Mouse (Mus musculus): Measurements from ENCODE around the gene Zic2. TPM values are rescaled to one million over a fixed set of nuclear protein-coding genes. Genes with fewer than 3 reads are reported as not detected.

Zic2 gene
- total RNA-seq, 2 experiments from 2014 or later = 17.4 to 18.3 TPM

GRCm38 (mm10) chr14:122463080-122463691 lies 12.0 kb upstream of the Zic2 start:
- no peak for DNase-seq (ENCODE audit: extremely low spot score in 1 of 2, low spot score in 2 of 2)
- no peak for TF ChIP-seq CTCF (IDR thresholded peaks at IDR 0.05)
- intact Hi-C loops (cut with DNase I) = loop anchor here (10.0 kb wide), 1 partner anchor 358 kb away; the partner anchor contains the start of gene Tm9sf2
- peak overlapping the region; percentile 50 for H3K4me3 ChIP-seq
- peak overlapping the region; percentile 70 for H3K27ac ChIP-seq

GRCm38 (mm10) chr14:122463734-122464341 lies 11.4 kb upstream of the Zic2 start:
- intact Hi-C loops (cut with DNase I) = loop anchor here (10.0 kb wide), 1 partner anchor 359 kb away; the partner anchor contains the start of gene Tm9sf2
- Histone ChIP-seq H3K27ac (peak overlapping the region; percentile 70), H3K4me3 (peak overlapping the region; percentile 50)
- peak in 1 of 2 experiments; percentile 41 for DNase-seq (ENCODE audit: extremely low spot score in 1 of 2, low spot score in 2 of 2)

- DNase-seq (ENCODE audit: extremely low spot score in 1 of 2, low spot score in 2 of 2) = no peak
- peak overlapping the region; percentile 51 for H3K4me3 ChIP-seq
- peak overlapping the region; percentile 81 for H3K27ac ChIP-seq
- intact Hi-C loops (cut with DNase I) = loop anchor here (10.0 kb wide), 1 partner anchor 360 kb away; the partner anchor contains the start of gene Tm9sf2
- TF ChIP-seq CTCF (IDR thresholded peaks at IDR 0.05) = no peak
Measured at GRCm38 (mm10) chr14:122464351-122464762, 10.9 kb upstream of the Zic2 start.

- peak within 1 kb of the TSS; percentile 51 for H3K4me3 ChIP-seq
- H3K27ac ChIP-seq = peak within 1 kb of the TSS; percentile 81
- DNase-seq (ENCODE audit: extremely low spot score in 1 of 2, low spot score in 2 of 2) = no peak
Measured at GRCm38 (mm10) chr14:122464763-122465741, 10.2 kb upstream of the Zic2 start, which contains the start of gene Zic5. TSS of gene Zic5 (minus strand) at chr14:122465677.

GRCm38 (mm10) chr14:122465931-122466490 lies 9.2 kb upstream of the Zic2 start:
- H3K4me3 ChIP-seq = no peak overlapping the region
- intact Hi-C loops (cut with DNase I) = loop anchor here (10.0 kb wide), 1 partner anchor 361 kb away; the partner anchor contains the start of gene Tm9sf2
- H3K27ac ChIP-seq = no peak overlapping the region
- TF ChIP-seq CTCF (IDR thresholded peaks at IDR 0.05) = no peak
- no peak for DNase-seq (ENCODE audit: extremely low spot score in 1 of 2, low spot score in 2 of 2)

More at GRCm38 (mm10) chr14:122464763-122465741, 10.2 kb upstream of the Zic2 start, which contains the start of gene Zic5:
- no peak for TF ChIP-seq CTCF (IDR thresholded peaks at IDR 0.05)
- intact Hi-C loops (cut with DNase I) = loop anchor here (10.0 kb wide), 1 partner anchor 360 kb away; the partner anchor contains the start of gene Tm9sf2

- Histone ChIP-seq H3K4me3 (no peak overlapping the region), H3K27ac (no peak overlapping the region)
- TF ChIP-seq CTCF (IDR thresholded peaks at IDR 0.05) = no peak
- intact Hi-C loops (cut with DNase I) = loop anchor here (10.0 kb wide), 1 partner anchor 362 kb away; the partner anchor contains the start of gene Tm9sf2
- DNase-seq (ENCODE audit: extremely low spot score in 1 of 2, low spot score in 2 of 2) = no peak
Measured at GRCm38 (mm10) chr14:122466756-122467362, 8.4 kb upstream of the Zic2 start.

GRCm38 (mm10) chr14:122467926-122468841 lies 7.1 kb upstream of the Zic2 start:
- intact Hi-C loops (cut with DNase I) = loop anchor here (10.0 kb wide), 1 partner anchor 363 kb away; the partner anchor contains the start of gene Tm9sf2
- TF ChIP-seq CTCF (IDR thresholded peaks at IDR 0.05) = no peak
- no peak for DNase-seq (ENCODE audit: extremely low spot score in 1 of 2, low spot score in 2 of 2)
- Histone ChIP-seq H3K4me3 (no peak overlapping the region), H3K27ac (no peak overlapping the region)

GRCm38 (mm10) chr14:122468971-122469755 lies 6.1 kb upstream of the Zic2 start:
- no peak overlapping the region for H3K27ac ChIP-seq
- intact Hi-C loops (cut with DNase I) = loop anchor here (10.0 kb wide), 1 partner anchor 364 kb away; the partner anchor contains the start of gene Tm9sf2
- no peak for TF ChIP-seq CTCF (IDR thresholded peaks at IDR 0.05)
- H3K4me3 ChIP-seq = no peak overlapping the region
- DNase-seq (ENCODE audit: extremely low spot score in 1 of 2, low spot score in 2 of 2) = no peak

GRCm38 (mm10) chr14:122471449-122472085 lies 3.7 kb upstream of the Zic2 start:
- no peak overlapping the region for H3K4me3 ChIP-seq
- intact Hi-C loops (cut with DNase I) = loop anchor here (5.0 kb wide), 1 partner anchor 244 kb away; no protein-coding TSS in a partner anchor
- no peak for TF ChIP-seq CTCF (IDR thresholded peaks at IDR 0.05)
- DNase-seq (ENCODE audit: extremely low spot score in 1 of 2, low spot score in 2 of 2) = no peak
- H3K27ac ChIP-seq = no peak overlapping the region

Data from left cerebral cortex, adult 2 months (tissue).